Mouse (Mus musculus): ENCODE measurements around the gene Itga6.

Gene Itga6

GRCm38 (mm10) chr2:71734792-71735392 is 10.5 kb upstream of the Itga6 start:
- no peak for DNase-seq (ENCODE audit: low spot score)

DNA sequence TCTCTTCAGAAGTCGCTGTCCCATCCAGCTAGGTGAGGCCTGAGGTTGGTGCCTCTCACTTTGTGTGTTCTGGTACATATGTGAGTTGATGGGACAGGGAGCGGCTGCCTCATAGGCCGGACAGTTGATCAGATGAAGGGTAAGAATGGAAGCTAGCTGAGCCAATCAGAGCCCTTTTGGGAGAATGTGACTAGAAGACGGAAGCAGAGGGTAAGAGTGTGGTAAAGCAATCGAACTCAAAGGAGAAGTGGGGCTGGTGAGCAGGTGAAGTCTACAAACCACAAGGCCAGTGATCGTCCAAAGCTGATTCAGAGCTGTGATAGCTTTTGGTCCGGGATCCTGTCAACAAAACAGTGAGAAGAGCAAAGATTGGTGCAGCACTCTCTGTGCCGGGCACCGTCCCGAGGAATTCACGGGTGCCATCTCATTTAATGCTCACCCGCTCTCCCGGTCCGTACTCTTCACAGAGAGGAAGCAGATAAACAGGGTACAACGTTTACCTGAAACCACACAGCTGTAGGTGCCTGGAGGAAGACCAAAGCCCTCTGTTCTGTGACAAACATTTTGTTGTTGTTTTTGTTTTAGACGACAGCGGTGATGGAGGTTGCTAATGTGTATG is 9.8 kb upstream of the Itga6 start:
- no peak for DNase-seq (ENCODE audit: low spot score)

- no peak for DNase-seq (ENCODE audit: low spot score)
Observed at GRCm38 (mm10) chr2:71736213-71736612, 9.2 kb upstream of the Itga6 start.

- DNase-seq (ENCODE audit: low spot score) = no peak
Observed at GRCm38 (mm10) chr2:71739173-71739860, 6.1 kb upstream of the Itga6 start.

- no peak for DNase-seq (ENCODE audit: low spot score)
Observed at GRCm38 (mm10) chr2:71742557-71742956, 2.9 kb upstream of the Itga6 start.

DNA sequence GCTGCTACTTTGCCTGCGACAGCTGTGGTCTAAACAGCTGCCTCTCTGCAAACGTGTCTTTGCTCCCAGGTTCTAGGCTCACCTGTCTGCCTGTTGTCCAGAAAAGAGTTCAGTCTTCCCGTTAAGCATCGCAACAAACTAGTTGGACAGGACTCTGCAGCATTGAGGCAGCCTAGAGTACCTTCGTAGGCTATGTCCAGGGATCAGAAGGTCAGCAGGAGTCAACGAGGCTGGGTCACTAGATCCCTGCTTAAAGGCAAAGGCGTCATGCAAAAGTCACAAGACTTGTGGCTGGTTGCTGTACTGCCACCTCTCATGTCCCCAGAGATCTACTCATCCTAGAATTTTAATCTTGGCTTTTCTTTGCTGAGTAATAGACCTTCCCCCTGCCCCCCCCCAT is 2.0 kb upstream of the Itga6 start:
- no peak for DNase-seq (ENCODE audit: low spot score)

GRCm38 (mm10) chr2:71744320-71744719 is 1.1 kb upstream of the Itga6 start:
- DNase-seq (ENCODE audit: low spot score) = no peak

DNA sequence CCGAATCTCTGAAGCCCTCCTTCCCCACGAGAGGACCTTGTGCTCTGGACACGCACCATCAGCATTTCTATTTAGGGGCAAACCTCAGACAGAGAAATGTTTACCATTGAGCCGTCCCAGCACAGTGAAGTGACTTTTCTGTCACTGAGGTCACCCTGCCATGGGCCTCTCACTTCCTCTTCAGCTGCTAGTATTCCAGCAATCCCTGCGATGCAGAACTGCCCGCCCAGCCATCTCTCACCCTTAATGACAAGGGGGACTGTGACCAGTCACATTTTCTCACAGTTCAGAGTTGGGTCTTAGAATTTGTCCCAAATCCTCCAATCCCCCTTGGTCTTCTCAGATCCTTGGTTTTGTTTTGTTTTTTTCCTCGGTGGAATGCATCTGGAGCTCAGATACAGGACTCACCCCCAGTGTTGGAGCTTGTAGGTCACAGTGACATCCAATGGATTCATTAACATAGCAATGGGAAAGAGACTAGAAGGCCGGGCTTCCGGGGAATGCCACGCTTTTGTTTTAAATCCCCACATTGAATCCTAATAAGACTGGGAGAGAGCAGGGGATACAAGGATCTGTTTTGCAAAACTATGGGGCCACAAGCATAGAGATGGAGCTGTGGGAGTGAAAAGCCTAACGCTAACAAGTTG is 432 bp upstream of the Itga6 start:
- DNase-seq (ENCODE audit: low spot score) = no peak

GRCm38 (mm10) chr2:71748451-71748850 is 3.0 kb downstream of the Itga6 start:
- no peak for DNase-seq (ENCODE audit: low spot score)

DNA sequence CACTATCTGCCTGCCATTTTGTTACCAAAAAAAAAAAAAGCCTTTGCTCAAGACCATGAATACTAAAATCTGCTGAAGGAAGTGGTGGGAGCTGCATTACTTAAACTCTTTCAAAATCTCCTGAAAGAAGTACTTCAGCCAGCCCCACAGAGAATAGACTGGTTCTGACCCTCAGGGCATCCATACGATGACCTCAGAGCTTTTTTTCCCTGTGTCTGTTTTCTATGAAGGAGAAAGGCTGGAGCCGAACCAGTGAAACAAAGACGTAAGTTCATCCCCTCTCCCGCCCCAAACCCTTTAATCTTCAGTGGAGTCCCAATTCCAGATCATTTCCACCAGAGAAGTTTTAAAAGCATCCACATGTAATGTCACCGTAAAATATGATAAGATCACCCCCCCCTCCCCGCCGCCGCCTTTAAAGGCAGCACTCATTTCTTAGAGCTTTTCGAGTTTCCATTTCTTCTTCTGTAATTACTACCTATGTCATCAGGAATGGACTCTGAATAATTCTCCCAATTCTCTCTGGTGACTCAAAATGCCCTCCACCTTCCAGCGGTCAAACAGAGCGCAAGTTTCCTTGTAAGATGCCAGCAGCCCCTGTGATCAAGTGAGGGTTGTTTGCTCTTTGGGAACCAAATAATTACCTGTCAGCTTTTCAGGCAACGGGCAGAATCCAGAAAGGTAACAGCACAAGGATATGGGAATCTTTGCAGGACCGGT is 4.1 kb downstream of the Itga6 start:
- no peak for DNase-seq (ENCODE audit: low spot score)

GRCm38 (mm10) chr2:71750087-71750453 is 4.7 kb downstream of the Itga6 start:
- no peak for DNase-seq (ENCODE audit: low spot score)

- DNase-seq (ENCODE audit: low spot score) = no peak
Observed at GRCm38 (mm10) chr2:71751336-71751735, 5.9 kb downstream of the Itga6 start.

- no peak for DNase-seq (ENCODE audit: low spot score)
Observed at GRCm38 (mm10) chr2:71751863-71752262, 6.4 kb downstream of the Itga6 start.

DNA sequence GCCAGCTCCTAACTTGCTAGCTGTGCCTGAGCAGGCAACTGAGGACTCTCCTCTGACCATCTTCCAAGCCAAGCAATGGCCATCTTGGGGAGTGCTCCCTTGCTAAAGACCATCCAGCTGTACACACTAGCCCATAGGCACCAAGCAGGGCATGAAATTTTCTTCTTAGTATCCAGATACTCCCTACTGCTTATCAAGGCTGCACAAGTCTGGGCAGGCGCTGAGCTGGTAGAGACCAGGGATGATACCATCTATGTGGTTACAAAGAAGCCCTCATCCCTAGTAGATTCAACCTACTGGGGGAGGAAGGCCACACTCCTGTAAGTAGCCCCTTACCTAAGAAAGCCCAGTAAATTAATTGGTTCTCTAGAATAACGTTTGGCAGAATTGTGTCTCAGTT is 7.0 kb downstream of the Itga6 start:
- no peak for DNase-seq (ENCODE audit: low spot score)

DNA sequence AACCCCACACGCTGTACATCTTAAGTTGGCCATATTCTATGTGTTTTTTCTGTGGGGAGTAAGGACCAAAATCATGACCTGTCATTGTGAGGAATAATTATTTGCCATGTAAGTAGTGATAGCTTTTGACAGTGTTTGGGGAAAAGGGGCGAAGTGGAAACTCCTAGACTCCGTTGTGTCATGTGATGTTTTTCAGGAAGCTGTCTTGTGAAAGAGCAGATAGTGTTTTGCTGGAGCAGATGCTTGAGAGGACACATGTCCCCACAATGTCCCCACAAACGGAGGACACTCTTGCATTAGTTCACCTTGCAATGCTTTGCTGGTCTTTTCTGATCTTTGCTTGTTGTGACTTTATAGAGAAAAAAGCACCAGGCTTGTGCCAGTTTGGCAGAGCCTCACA is 7.7 kb downstream of the Itga6 start:
- DNase-seq (ENCODE audit: low spot score) = no peak

GRCm38 (mm10) chr2:71755748-71756147 is 10.3 kb downstream of the Itga6 start:
- no peak for DNase-seq (ENCODE audit: low spot score)

- DNase-seq (ENCODE audit: low spot score) = no peak
Observed at GRCm38 (mm10) chr2:71757098-71757497, 11.7 kb downstream of the Itga6 start.

DNA sequence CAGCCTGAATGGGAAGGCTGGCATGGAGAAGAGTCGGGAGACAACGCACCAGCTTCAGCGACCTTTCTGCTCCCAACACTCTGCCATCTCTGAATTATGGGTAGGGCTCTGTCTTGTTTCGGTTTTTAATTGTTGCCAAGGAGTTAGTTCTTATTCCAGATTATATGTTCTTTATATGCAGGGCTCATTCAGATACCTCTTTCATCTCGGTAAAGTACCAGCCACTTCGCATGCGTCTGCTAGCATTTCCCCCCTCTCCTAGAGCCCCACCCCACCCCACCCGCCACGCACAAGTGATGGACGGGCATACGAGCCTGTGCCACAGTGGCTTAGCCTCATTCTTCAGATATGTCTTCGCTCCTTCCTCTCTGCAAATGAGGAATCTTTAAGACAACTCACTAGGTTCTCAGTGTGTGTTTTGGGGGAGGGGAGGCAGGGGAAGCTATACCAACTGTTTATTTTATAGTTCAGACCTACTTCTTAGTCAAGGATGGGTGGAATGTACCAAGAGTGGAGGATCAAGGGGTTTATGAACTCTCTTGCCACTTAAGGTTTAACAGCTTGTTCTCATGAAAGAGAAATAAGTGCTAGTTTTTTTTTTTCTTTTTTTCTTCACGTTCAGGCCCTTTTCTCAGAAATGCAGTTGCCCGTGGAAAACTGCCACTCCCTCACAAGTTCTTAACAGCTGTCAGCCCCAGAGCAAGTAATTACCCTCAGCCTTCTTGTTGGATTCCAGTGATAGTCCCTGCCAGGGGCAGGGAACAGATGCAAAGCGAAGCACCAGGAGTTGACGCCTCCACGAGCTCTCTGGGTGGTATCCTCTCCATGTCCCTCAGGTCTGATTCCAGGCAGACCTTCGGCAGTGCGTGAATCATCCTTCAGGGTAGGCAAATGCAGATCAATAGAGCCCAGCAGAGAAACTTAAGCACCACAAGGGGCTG is 13.4 kb downstream of the Itga6 start:
- DNase-seq (ENCODE audit: low spot score) = no peak

GRCm38 (mm10) chr2:71760091-71760490 is 14.7 kb downstream of the Itga6 start:
- DNase-seq (ENCODE audit: low spot score) = no peak

DNA sequence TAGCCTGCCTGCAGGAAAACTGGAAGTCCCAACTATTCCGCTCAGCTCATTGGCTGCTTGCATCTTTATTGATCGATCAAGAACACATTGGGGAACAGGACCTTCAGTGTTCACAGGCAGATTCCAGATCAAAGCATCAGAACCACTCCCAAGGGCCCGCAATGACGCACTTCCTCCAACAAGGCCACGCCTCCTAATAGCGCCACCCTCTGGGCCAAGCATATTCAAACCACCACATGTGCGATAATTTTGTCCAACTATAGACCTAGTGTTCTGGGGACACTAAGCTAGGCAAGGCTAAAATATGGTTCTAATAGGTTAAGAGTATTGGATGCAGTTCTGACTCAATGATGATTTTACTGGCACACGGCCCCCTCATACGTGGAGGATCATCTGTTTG is 15.7 kb downstream of the Itga6 start:
- no peak for DNase-seq (ENCODE audit: low spot score)

DNA sequence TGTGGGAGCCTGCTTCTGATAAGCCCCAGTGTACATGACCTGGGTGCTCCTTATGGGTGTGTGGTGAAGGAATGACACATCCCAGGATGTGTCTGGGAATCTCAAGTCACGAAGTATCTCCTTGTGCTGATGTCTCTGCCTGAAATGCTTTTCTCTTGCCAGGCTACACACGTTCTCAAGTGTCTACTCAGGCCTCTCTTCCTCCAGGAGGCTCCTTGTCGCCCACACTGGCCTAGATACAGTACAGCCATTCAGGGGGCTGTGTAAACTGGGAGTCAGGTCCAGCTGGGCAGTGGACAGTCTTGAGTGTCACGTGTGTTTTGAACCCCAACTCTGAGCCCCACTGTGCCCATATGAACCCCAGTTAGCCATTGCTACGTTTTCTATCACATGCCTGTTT is 19.1 kb downstream of the Itga6 start:
- no peak for DNase-seq (ENCODE audit: low spot score)

Data from spleen, adult 12 weeks (tissue).